Mouse (Mus musculus): ENCODE measurements around the gene Prkaca.
A peak's percentile ranks its signal among the peaks of the same experiment; 100 is the strongest.

Gene Prkaca

DNA sequence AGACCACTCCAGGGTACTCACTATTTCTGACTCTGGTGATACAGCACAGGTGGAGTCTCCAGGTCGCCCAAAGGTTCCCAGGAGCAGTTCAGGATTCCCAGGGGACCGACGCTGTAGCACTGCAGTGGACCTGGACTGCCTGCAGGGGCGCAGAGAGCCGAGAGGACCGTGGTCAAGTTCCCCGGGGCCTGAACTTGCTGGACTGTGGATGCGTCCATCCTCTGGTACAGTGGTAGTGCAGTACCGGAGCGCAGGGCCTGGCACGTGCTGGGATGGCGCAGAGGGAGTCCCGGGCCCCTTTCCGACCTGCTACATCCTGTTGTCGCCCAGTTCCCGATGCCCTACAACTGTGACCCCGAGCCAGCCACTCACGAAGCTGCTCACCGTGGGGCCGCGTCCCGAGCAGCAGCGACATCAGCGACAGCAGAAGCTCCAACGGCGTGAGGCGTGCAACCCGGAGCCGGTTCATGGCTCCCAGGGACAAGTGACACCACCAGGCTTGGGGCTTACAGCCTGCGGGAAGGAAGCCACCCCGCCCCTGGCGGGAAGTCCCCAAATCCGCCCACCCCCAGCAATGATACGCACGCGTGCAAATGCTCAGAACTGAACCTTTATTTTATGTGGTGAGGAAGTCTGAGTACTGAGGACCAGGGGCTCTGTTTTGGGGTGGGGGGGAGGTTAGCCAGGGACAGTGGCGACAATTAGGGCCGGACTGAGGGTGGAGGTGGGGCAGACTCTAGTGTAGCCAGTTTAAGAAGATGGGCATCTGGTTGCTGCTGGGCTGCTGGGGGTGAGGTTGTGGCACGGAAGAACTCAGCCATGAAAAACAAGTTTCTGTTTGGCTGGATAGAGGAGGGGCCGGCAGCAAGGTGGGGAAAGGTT is 69.5 kb downstream of the Prkaca start, which contains the start of gene Il27ra:
TSS of gene Il27ra (minus strand) at position 524 of the 882 bp plus-strand sequence.
- DNase-seq = peak; percentile 86

DNA sequence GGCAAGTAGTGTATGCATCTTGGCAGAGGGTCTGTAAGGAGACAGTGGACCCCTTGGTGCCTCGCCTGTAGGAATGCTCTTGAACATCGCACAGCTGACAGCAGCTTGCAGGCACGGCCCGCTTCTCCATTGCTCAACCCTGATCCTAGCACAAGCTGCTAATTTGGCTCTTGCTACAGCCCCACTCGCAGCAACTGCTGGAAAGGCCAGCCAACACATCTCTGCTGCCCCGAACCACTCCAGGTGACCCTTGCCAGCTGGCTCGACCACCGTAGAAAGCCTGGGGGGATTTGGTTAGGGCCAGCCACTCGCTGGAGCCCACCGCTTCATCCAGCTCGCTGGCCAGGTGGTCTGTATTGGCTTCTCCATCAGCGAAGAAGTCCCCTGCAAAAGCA is 70.2 kb downstream of the Prkaca start:
- no peak for DNase-seq

- no peak for DNase-seq
Measured at GRCm38 (mm10) chr8:84044103-84044502, 71.3 kb downstream of the Prkaca start.

DNA sequence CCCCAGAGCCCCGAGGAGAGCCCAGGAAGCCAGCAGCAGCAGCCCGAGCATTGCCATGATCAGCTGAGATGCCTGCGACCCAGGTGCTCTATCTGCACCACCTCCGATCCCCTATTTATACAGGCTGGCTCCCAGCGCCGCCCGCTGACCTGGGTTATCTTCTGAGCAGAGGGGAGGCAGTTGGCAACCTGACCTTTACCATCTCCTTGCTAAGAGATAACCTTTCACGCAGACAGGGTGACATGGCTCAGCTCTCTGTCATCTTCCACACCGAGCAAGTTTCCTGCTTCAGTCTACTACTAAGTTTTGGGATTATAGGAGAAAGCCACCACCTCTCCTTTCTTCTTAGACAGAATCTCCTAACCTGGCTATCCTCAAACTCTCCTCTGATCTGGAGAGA is 72.1 kb downstream of the Prkaca start, which contains the start of gene Rln3:
TSS of gene Rln3 (minus strand) at position 101 of the 400 bp plus-strand sequence.
- no peak for DNase-seq
